Mouse (Mus musculus): ENCODE results near the gene 9930022D16Rik. TPM values are rescaled to one million over a fixed set of nuclear protein-coding genes. Genes with fewer than 3 reads are reported as not detected.

9930022D16Rik gene
- polyA plus RNA-seq, 1 experiment from 2014 or later, result not detected

DNA sequence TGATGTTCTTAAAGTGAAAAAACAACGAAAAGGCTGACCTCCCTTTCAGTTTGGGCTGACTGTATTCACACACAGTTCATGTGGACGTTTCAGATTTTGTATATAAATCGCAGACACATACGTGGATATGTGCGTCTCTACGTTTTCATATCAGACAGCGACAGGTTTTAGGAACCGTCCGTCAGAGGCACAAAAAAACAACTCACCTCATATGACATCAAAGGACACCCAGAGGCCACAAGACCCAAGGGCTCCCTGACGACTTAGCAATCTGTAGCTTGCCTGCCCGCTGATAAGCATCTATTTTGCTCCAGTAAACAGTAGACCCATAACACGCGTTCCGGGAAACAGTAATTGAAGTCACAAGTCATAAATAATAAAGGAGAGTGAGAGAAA is 6.8 kb downstream of the 9930022D16Rik start:
- WGBS, result 85% methylated on average over 14 of the region's 14 CpGs
- no peak for DNase-seq (ENCODE audit: low spot score)

DNA sequence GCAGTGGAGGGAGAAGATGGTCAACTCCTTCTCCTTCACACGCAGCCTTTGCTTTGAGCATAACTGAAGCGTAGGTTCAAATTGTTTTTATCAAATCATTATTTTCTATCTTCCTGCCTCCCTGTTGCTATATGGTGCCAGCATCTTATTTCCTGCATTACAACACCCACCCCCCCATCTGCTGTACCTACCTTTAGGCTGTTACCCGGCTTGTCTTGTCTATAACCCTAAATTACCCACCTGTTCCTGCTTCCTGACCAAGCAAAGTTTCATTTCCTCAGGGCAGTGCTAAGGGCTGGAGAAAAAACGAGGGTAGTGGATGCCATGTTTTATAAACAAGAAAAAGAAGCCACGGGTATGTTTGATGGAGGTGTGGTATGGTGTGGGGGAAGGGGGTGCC is 7.5 kb downstream of the 9930022D16Rik start:
- Histone ChIP-seq H3K27me3 (ENCODE audit: low read depth, poor library complexity, severe bottlenecking) (no peaks in the 10 kb centered on the region; the same call in 1 of the 2 replicates), H3K36me3 (no peaks in the 10 kb centered on the region), H3K9me3 (replicated peaks) (no peaks in the 10 kb centered on the region), H3K4me1 (peaks cover 7% of the 10 kb centered on the region), H3K27ac (no peak overlapping the region), H3K4me3 (no peak overlapping the region)
- DNase-seq (ENCODE audit: low spot score), result no peak
- 85% methylated on average over 5 of the region's 5 CpGs for WGBS

More for the DNA sequence above, 6.8 kb downstream of the 9930022D16Rik start:
- Histone ChIP-seq H3K36me3 (no peaks in the 10 kb centered on the region), H3K27me3 (ENCODE audit: low read depth, poor library complexity, severe bottlenecking) (no peaks in the 10 kb centered on the region; the same call in 1 of the 2 replicates), H3K9me3 (replicated peaks) (no peaks in the 10 kb centered on the region), H3K4me1 (peaks cover 5% of the 10 kb centered on the region), H3K4me3 (no peak overlapping the region), H3K27ac (no peak overlapping the region)

DNA sequence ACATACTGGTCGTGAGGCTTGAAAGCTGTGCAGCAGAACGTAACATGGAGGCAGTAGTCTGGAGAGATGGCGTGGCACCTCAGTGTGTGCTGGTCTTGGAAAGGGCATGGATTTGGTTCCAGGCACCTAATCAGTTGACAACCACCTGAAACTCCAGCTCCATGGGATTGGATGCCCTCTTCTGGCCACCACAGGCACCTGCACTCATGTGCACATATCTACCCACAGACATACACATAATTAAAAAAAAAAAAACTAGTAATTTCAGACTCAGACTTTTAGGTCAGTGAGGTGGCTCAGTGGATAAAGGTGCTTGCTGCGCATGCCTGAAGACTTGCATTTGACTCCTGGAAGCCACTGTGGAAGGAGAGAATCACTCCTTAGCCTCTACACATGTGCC is 8.5 kb downstream of the 9930022D16Rik start:
- H3K9me3 ChIP-seq (replicated peaks), result no peaks in the 10 kb centered on the region
- no peaks in the 10 kb centered on the region for H3K36me3 ChIP-seq
- no peak overlapping the region for H3K27ac ChIP-seq
- H3K27me3 ChIP-seq (ENCODE audit: low read depth, poor library complexity, severe bottlenecking), result no peaks in the 10 kb centered on the region; the same call in 1 of the 2 replicates
- 99% methylated on average over 4 of the region's 4 CpGs for WGBS
- peaks cover 15% of the 10 kb centered on the region for H3K4me1 ChIP-seq
- no peak for DNase-seq (ENCODE audit: low spot score)
- no peak overlapping the region for H3K4me3 ChIP-seq

DNA sequence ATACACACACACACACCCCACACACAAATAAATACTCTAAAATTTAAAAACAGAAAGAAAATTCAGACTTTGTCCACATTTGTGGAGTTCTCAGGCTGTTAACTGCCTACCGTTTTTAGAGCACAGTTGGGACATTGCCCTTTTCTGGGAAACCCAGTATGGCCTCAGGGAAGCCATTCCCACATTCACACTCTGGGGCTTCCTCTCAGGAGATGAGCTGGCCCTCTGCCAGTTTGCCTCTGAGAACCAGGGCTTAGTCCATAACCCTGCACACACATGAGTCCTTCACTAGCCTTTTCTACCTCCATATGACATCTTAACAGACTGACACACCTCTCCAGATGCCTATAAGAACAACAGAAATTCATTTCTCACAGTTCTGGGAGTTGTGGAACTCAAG is 9.6 kb downstream of the 9930022D16Rik start:
- H3K36me3 ChIP-seq, result peaks cover 2% of the 10 kb centered on the region
- WGBS, result 78% methylated on average over 1 of the region's 1 CpGs
- H3K27me3 ChIP-seq (ENCODE audit: low read depth, poor library complexity, severe bottlenecking), result no peaks in the 10 kb centered on the region; the same call in 1 of the 2 replicates
- H3K9me3 ChIP-seq (replicated peaks), result no peaks in the 10 kb centered on the region
- H3K4me3 ChIP-seq, result no peak overlapping the region
- H3K27ac ChIP-seq, result no peak overlapping the region
- H3K4me1 ChIP-seq, result peaks cover 15% of the 10 kb centered on the region
- DNase-seq (ENCODE audit: low spot score), result no peak

DNA sequence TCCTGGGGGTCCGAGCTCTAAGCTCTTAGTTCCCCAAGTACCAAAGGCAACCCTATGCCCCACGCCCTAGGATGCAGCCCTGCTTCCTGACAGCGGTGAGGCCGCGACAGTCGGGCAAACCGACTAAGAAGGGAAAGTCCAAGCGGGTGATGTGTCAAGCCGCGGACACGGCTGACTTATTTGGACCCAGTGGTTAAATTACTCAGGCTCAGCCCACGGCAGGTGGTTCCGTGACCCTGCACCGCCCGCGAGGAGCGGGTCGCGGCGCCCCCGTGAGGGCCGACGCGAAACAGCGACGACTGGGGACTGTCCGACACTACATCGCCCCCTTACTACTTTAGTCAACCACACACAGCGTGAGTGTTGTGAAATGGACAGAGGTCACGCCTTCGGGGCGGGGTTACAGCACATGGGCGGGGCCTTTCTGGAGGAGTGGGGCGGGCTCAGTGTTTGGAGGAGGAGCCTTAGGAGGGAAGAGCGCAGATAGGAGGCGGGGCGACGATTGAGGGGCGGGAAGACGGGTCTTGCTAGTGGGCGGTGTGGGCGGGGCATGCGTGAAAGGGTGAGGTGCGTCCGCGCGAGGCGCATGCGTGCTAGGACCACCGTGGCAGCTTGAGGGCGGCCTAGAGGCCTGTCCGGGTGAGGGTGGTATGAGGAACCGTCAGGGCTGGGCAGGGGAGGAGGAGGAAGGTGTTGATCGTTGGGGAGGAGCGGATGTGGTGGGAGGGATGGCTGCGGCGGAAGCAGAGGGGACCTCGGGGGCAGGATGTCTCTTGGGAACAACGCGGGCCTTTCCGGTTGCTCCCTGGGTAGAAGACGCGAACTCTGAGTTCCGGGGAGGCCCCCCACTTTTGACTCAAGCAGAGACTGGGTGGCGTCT is 11.9 kb downstream of the 9930022D16Rik start, which contains the start of gene Amz2:
Gene Amz2 (plus strand): TSS at position 555 of the 880 bp plus-strand sequence.
- H3K9me3 ChIP-seq (replicated peaks), result no peaks in the 10 kb centered on the region
- H3K4me3 ChIP-seq, result peak within 1 kb of the TSS; percentile 66
- under 1% methylated on average over 65 of the region's 65 CpGs for WGBS
- H3K4me1 ChIP-seq, result peaks cover 15% of the 10 kb centered on the region
- H3K36me3 ChIP-seq, result peaks cover 26% of the 10 kb centered on the region
- H3K27me3 ChIP-seq (ENCODE audit: low read depth, poor library complexity, severe bottlenecking), result no peaks in the 10 kb centered on the region
- H3K27ac ChIP-seq, result peak within 1 kb of the TSS; percentile 89
- DNase-seq (ENCODE audit: low spot score), result peak; percentile 100

DNA sequence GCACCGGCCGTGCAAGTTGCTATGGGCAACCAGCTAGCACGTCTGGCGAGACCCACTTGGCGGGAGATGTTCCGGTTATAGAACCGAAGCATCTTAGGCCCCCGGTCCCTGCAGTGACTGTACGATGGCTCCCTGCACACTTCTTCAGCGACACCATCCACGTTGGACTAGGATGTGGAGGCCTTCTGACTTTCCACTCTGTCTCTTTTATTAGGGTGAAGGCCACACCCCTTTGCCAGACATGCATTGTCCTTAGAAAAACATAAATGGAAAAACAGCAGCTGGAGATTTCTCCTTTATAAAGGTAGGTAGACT is 12.5 kb downstream of the 9930022D16Rik start:
- H3K4me1 ChIP-seq, result peaks cover 15% of the 10 kb centered on the region
- no peaks in the 10 kb centered on the region for H3K9me3 ChIP-seq (replicated peaks)
- peaks cover 32% of the 10 kb centered on the region for H3K36me3 ChIP-seq
- peak overlapping the region; percentile 66 for H3K4me3 ChIP-seq
- WGBS, result 0% methylated on average over 11 of the region's 11 CpGs
- no peak for DNase-seq (ENCODE audit: low spot score)
- H3K27ac ChIP-seq, result peak overlapping the region; percentile 89
- H3K27me3 ChIP-seq (ENCODE audit: low read depth, poor library complexity, severe bottlenecking), result no peaks in the 10 kb centered on the region

DNA sequence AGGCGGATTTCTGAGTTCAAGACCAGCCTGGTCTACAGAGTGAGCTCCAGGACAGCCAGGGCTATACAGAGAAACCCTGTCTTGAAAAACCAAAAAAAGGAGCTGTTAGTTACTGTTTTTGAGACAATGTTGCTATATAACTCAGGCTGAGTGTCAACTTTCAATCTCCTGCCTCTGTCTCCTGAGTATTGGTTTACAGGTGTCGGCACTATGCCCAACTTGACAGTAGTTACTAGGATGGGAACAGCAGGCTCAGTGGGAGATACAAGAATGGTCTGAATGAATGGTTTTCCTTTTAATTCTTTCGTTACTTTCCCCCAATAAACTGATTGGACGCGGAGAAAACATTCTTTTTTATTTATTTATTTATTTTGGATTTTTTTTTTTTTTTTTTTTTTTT is 13.6 kb downstream of the 9930022D16Rik start:
- H3K27ac ChIP-seq, result no peak overlapping the region
- peaks cover 39% of the 10 kb centered on the region for H3K36me3 ChIP-seq
- H3K4me1 ChIP-seq, result peaks cover 16% of the 10 kb centered on the region
- no peak for DNase-seq (ENCODE audit: low spot score)
- WGBS, result 98% methylated on average over 5 of the region's 5 CpGs
- no peaks in the 10 kb centered on the region for H3K9me3 ChIP-seq (replicated peaks)
- H3K27me3 ChIP-seq (ENCODE audit: low read depth, poor library complexity, severe bottlenecking), result no peaks in the 10 kb centered on the region
- H3K4me3 ChIP-seq, result no peak overlapping the region

DNA sequence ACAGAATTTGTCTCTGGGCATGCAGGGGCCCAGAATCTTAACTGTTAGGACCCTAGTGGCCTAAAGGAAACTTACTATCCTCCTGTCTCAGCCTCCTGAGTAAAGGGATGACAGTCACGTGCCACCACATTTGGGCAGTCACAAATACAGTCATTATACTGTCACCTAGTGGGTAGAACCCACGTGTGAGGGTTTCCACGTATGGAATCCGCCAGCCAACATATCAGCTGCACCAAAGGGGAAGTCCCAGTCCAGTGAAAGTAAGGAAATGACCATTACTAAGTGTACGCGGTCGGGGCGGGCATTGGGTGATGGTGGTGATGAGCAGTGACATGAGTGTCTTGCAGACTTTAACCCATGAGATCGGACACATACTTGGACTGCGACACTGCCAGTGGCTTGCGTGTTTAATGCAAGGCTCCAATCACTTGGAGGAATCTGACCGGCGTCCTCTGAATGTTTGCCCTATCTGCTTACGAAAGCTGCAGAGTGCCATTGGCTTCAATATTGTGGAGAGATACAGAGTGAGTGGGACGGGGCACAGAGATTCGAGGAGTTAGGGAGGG is 20.6 kb downstream of the 9930022D16Rik start:
- Histone ChIP-seq H3K27ac (no peak overlapping the region), H3K4me3 (no peak overlapping the region), H3K36me3 (peaks cover 83% of the 10 kb centered on the region), H3K4me1 (peaks cover 6% of the 10 kb centered on the region), H3K27me3 (ENCODE audit: low read depth, poor library complexity, severe bottlenecking) (no peaks in the 10 kb centered on the region), H3K9me3 (replicated peaks) (no peaks in the 10 kb centered on the region)
- no peak for DNase-seq (ENCODE audit: low spot score)
- 96% methylated on average over 16 of the region's 16 CpGs for WGBS

DNA sequence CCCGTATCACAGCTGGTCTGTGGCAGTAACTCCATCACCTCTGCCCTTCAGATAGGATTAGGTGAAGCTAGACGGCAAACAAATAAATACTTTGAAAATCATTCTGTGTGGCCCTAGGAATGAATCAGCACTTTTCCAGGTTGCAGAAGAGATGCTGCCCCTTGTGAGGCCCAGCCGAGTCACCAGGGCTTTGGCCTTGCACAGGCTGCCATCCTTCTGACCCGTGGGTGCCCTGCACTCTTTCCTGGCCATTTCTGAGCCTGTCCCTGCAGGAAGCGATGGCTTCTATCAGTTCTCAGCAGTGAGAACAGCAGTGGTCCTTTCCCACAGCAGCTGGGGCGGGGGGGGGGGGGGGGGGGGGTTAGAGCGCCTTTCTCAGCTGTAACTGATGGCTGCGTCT is 23.2 kb downstream of the 9930022D16Rik start:
- no peak overlapping the region for H3K4me3 ChIP-seq
- H3K4me1 ChIP-seq, result peaks cover 21% of the 10 kb centered on the region
- H3K27ac ChIP-seq, result no peak overlapping the region
- peaks cover 4% of the 10 kb centered on the region; the same call in 1 of the 2 replicates for H3K27me3 ChIP-seq (ENCODE audit: low read depth, poor library complexity, severe bottlenecking)
- H3K36me3 ChIP-seq, result peaks cover 58% of the 10 kb centered on the region
- no peaks in the 10 kb centered on the region for H3K9me3 ChIP-seq (replicated peaks)
- DNase-seq (ENCODE audit: low spot score), result no peak
- 81% methylated on average over 7 of the region's 8 CpGs for WGBS

DNA sequence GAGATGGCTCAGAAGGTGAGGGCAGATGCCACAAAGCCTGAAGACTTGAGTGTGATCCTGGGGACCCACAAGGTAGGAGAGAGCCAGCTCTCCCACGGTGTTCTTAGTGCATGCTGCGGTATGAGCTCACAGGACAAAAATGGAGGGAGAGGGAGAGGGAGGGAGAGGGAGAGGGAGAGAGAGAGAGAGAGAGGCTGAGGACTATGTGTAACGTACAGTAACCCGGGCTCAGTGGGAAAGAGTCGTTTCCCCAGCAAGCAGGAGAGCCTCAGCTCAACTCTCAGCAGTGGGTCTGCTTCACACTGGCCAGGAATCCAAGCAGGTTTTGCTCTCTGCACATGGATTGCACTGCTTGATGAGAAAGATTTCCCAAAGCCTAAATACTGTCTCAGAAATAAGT is 25.5 kb downstream of the 9930022D16Rik start:
- Histone ChIP-seq H3K36me3 (peaks cover 42% of the 10 kb centered on the region), H3K27me3 (ENCODE audit: low read depth, poor library complexity, severe bottlenecking) (peaks cover 4% of the 10 kb centered on the region; the same call in 1 of the 2 replicates), H3K27ac (peak overlapping the region; percentile 76; the same call in 1 of the 2 replicates), H3K4me3 (peak overlapping the region; percentile 62; the same call in 1 of the 2 replicates), H3K4me1 (peaks cover 21% of the 10 kb centered on the region), H3K9me3 (replicated peaks) (no peaks in the 10 kb centered on the region)
- no peak for DNase-seq (ENCODE audit: low spot score)
- 28% methylated on average over 5 of the region's 5 CpGs for WGBS

DNA sequence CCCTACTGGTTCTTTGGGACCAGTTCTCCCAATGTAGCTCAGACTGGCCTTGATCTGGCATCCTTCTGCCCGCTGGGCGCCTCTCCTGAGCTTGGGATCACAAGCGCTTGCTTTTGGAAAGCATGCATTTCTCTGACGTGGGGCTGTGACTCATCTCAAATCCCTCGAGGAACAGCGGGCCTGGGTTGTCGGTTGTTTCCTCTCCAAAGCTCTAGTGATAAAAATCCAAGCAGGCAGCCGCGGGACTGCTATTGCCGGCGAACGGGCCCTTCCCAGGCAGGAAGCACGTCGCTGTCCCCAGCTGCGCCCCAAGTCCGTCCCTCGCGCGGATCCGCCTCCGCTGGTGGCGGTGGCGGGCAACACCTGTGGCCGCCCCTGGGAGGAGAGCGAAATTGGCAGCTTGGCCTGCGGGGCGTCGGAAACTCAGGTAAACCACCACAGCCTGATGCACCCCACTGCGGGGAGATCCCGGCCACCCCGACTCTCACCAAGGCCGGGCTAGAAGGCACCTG is 26.2 kb downstream of the 9930022D16Rik start:
- Histone ChIP-seq H3K4me3 (peak overlapping the region; percentile 62), H3K9me3 (replicated peaks) (no peaks in the 10 kb centered on the region), H3K36me3 (peaks cover 35% of the 10 kb centered on the region), H3K4me1 (peaks cover 21% of the 10 kb centered on the region), H3K27ac (peak overlapping the region; percentile 76), H3K27me3 (ENCODE audit: low read depth, poor library complexity, severe bottlenecking) (peaks cover 4% of the 10 kb centered on the region; the same call in 1 of the 2 replicates)
- DNase-seq (ENCODE audit: low spot score), result peak; percentile 74
- WGBS, result 2% methylated on average over 32 of the region's 32 CpGs

DNA sequence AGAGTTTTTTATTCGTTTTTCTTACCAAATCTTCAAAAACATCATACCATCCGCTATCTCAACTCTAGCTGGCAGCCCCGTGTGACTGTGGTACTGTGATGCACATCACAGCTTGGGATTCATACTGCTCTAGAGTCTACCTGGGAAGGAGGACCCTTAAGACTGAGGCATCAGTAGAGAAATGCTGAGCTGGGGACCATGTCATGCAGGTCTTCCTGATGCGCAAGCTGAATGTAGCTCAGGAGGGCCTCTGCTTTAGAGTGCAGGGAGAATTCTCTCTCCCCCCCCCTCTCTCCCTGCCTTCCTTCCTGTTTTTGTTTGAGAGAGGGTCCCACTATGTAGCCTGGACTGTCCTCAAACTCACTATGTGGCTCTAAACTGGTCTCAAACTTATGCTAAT is 26.9 kb downstream of the 9930022D16Rik start:
- WGBS, result 58% methylated on average over 4 of the region's 4 CpGs
- H3K4me1 ChIP-seq, result peaks cover 21% of the 10 kb centered on the region
- peak overlapping the region; percentile 62 for H3K4me3 ChIP-seq

DNA sequence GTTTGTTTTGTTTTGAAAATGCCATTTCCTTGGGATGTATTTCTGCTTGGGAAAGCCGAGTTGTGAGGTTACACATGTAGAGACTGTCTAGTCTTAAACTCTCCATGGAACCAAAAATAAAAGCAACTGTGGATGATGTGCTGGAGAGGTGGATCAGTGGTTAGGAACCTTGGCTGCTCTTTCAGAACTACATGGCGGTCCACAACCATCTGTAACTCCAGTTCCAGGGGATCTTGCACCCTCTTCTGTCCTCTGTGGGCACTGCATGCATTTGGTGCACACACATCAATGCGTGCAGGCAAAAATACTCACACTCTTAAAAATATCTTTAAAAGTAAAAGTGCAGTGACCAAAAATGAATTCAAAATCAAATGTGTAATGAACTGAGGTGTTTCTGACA is 27.4 kb downstream of the 9930022D16Rik start:
- Histone ChIP-seq H3K4me3 (no peak overlapping the region), H3K36me3 (peaks cover 23% of the 10 kb centered on the region), H3K27ac (no peak overlapping the region), H3K9me3 (replicated peaks) (no peaks in the 10 kb centered on the region), H3K4me1 (peaks cover 21% of the 10 kb centered on the region), H3K27me3 (ENCODE audit: low read depth, poor library complexity, severe bottlenecking) (peaks cover 4% of the 10 kb centered on the region; the same call in 1 of the 2 replicates)
- WGBS, result 58% methylated on average over 3 of the region's 3 CpGs
- no peak for DNase-seq (ENCODE audit: low spot score)

More for the DNA sequence above, 26.9 kb downstream of the 9930022D16Rik start:
- H3K36me3 ChIP-seq, result peaks cover 28% of the 10 kb centered on the region
- no peaks in the 10 kb centered on the region for H3K9me3 ChIP-seq (replicated peaks)
- DNase-seq (ENCODE audit: low spot score), result no peak
- no peak overlapping the region for H3K27ac ChIP-seq
- H3K27me3 ChIP-seq (ENCODE audit: low read depth, poor library complexity, severe bottlenecking), result peaks cover 4% of the 10 kb centered on the region; the same call in 1 of the 2 replicates
